Mouse (Mus musculus) cerebellum, postnatal 25 days (tissue): Measurements from ENCODE around the gene Tcf20.
"Not testable (repeated sequence)": the region's sequence is repeated elsewhere in the genome, so short reads cannot be mapped to it uniquely, and the experiment has no call there.

Experiments
- DNase-seq, 2 experiments: peaks; one replicate each; pipeline ENCODE4 v3.0.0; 2021; ENCODE audit warnings: mixed read lengths in 2 of 2

Tcf20 gene

GRCm38 (mm10) chr15:82898141-82898739 is 89.4 kb downstream of the Tcf20 start:
- no peak for DNase-seq

GRCm38 (mm10) chr15:82896336-82896735 is 91.3 kb downstream of the Tcf20 start:
- DNase-seq, result no peak

- DNase-seq, result no peak
Measured at GRCm38 (mm10) chr15:82890470-82890869, 97.2 kb downstream of the Tcf20 start.

GRCm38 (mm10) chr15:82889426-82889825 is 98.2 kb downstream of the Tcf20 start:
- no peak for DNase-seq

GRCm38 (mm10) chr15:82888466-82888865 is 99.2 kb downstream of the Tcf20 start:
- DNase-seq, result no peak

- DNase-seq, result no peak
Measured at GRCm38 (mm10) chr15:82877309-82877708, 110.4 kb downstream of the Tcf20 start.

- no peak for DNase-seq
Measured at GRCm38 (mm10) chr15:82876863-82877262, 110.8 kb downstream of the Tcf20 start.

- no peak for DNase-seq
Measured at GRCm38 (mm10) chr15:82872037-82872436, 115.6 kb downstream of the Tcf20 start.

GRCm38 (mm10) chr15:82866286-82866685 is 121.4 kb downstream of the Tcf20 start:
- not testable (repeated sequence) for DNase-seq

GRCm38 (mm10) chr15:82863674-82864073 is 124.0 kb downstream of the Tcf20 start:
- no peak for DNase-seq

- DNase-seq, result no peak
Measured at GRCm38 (mm10) chr15:82856652-82857378, 130.9 kb downstream of the Tcf20 start.

- DNase-seq, result no peak
Measured at GRCm38 (mm10) chr15:82856065-82856464, 131.6 kb downstream of the Tcf20 start.

- no peak for DNase-seq
Measured at GRCm38 (mm10) chr15:82839146-82839545, 148.5 kb downstream of the Tcf20 start.

- DNase-seq, result no peak
Measured at GRCm38 (mm10) chr15:82829917-82830316, 157.8 kb downstream of the Tcf20 start.

- DNase-seq, result no peak
Measured at GRCm38 (mm10) chr15:82825866-82826265, 161.8 kb downstream of the Tcf20 start.

GRCm38 (mm10) chr15:82822347-82822746 is 165.3 kb downstream of the Tcf20 start:
- DNase-seq, result no peak

- no peak for DNase-seq
Measured at GRCm38 (mm10) chr15:82821657-82822056, 166.0 kb downstream of the Tcf20 start.

- DNase-seq, result no peak
Measured at GRCm38 (mm10) chr15:82815296-82815695, 172.4 kb downstream of the Tcf20 start.

GRCm38 (mm10) chr15:82814806-82815205 is 172.9 kb downstream of the Tcf20 start:
- peak; percentile 73 to 81 for DNase-seq

- no peak for DNase-seq
Measured at GRCm38 (mm10) chr15:82814321-82814720, 173.4 kb downstream of the Tcf20 start.

- DNase-seq, result no peak
Measured at GRCm38 (mm10) chr15:82810556-82810955, 177.1 kb downstream of the Tcf20 start.

- no peak for DNase-seq
Measured at GRCm38 (mm10) chr15:82809511-82809910, 178.2 kb downstream of the Tcf20 start.

- DNase-seq, result no peak
Measured at GRCm38 (mm10) chr15:82806969-82807763, 180.5 kb downstream of the Tcf20 start.
